Mouse (Mus musculus) ovary, postnatal 14 days (tissue): ENCODE results near the gene Bid.
"Not testable (repeated sequence)": the region's sequence is repeated elsewhere in the genome, so short reads cannot be mapped to it uniquely, and the experiment has no call there.

Experiments
- DNase-seq: peaks from one replicate; pipeline ENCODE4 v3.0.0; 2022; ENCODE audit warnings: low spot score

The Bid gene

GRCm38 (mm10) chr6:120934176-120934575 lies 17.5 kb upstream of the Bid start:
- no peak for DNase-seq

- DNase-seq, result no peak
Observed at GRCm38 (mm10) chr6:120933670-120934069, 17.0 kb upstream of the Bid start.

GRCm38 (mm10) chr6:120932597-120932996 lies 15.9 kb upstream of the Bid start:
- no peak for DNase-seq

GRCm38 (mm10) chr6:120930450-120931306 lies 14.0 kb upstream of the Bid start:
- DNase-seq, result no peak

- DNase-seq, result no peak
Observed at GRCm38 (mm10) chr6:120929421-120929820, 12.8 kb upstream of the Bid start.

- no peak for DNase-seq
Observed at GRCm38 (mm10) chr6:120927765-120928164, 11.1 kb upstream of the Bid start.

GRCm38 (mm10) chr6:120926880-120927279 lies 10.2 kb upstream of the Bid start:
- DNase-seq, result no peak

GRCm38 (mm10) chr6:120924791-120925321 lies 8.2 kb upstream of the Bid start:
- not testable (repeated sequence) for DNase-seq

- no peak for DNase-seq
Observed at GRCm38 (mm10) chr6:120917975-120918374, 1.3 kb upstream of the Bid start.

- DNase-seq, result not testable (repeated sequence)
Observed at GRCm38 (mm10) chr6:120916972-120917881, 574 bp upstream of the Bid start.

GRCm38 (mm10) chr6:120915649-120915975 lies 1.0 kb downstream of the Bid start:
- no peak for DNase-seq

- no peak for DNase-seq
Observed at GRCm38 (mm10) chr6:120914911-120915648, 1.6 kb downstream of the Bid start.

- DNase-seq, result no peak
Observed at GRCm38 (mm10) chr6:120914533-120914910, 2.1 kb downstream of the Bid start.

GRCm38 (mm10) chr6:120913783-120914182 lies 2.9 kb downstream of the Bid start:
- DNase-seq, result no peak

GRCm38 (mm10) chr6:120912931-120913330 lies 3.7 kb downstream of the Bid start:
- DNase-seq, result no peak

- DNase-seq, result no peak
Observed at GRCm38 (mm10) chr6:120911213-120912007, 5.2 kb downstream of the Bid start.

GRCm38 (mm10) chr6:120909501-120909900 lies 7.2 kb downstream of the Bid start:
- DNase-seq, result no peak

GRCm38 (mm10) chr6:120907876-120908597 lies 8.6 kb downstream of the Bid start:
- not testable (repeated sequence) for DNase-seq

GRCm38 (mm10) chr6:120906521-120906920 lies 10.1 kb downstream of the Bid start:
- no peak for DNase-seq

- no peak for DNase-seq
Observed at GRCm38 (mm10) chr6:120905111-120905510, 11.5 kb downstream of the Bid start.

- no peak for DNase-seq
Observed at GRCm38 (mm10) chr6:120903961-120904360, 12.7 kb downstream of the Bid start.
